Mouse (Mus musculus): ENCODE data around the gene Magi2.

DNA sequence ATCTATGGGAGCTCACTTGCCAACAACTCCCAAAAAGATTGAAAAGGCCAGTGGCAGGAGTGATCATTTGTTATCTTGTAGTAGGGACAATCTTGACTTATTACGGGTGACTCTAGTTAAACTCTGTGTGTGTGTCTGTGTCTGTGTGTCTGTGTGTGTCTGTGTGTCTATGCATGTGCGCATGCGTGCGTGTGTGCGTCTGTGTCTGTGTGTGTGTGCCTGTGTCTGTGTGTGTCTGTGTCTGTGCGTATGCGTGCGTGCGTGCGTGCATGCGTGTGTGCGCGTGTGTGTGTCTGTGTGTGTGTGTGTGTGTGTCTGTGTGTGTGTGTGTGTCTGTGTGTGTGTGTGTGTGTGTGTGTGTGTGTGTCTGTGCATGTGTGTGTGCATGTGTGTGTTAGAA is 1295.2 kb downstream of the Magi2 start:
- TF ChIP-seq CTCF (IDR thresholded peaks at IDR 0.05; ENCODE audit: extremely low read depth, insufficient read depth, low read length) (no peak), POLR2A (IDR thresholded peaks at IDR 0.05; ENCODE audit: extremely low read depth, insufficient read depth, low read length) (no peak)
